Mouse (Mus musculus): ENCODE data around the gene Cyp26b1. TPM values are rescaled to one million over a fixed set of nuclear protein-coding genes. Genes with fewer than 3 reads are reported as not detected.

Gene Cyp26b1
- polyA plus RNA-seq, 1 experiment from 2014 or later = 3.1 TPM

DNA sequence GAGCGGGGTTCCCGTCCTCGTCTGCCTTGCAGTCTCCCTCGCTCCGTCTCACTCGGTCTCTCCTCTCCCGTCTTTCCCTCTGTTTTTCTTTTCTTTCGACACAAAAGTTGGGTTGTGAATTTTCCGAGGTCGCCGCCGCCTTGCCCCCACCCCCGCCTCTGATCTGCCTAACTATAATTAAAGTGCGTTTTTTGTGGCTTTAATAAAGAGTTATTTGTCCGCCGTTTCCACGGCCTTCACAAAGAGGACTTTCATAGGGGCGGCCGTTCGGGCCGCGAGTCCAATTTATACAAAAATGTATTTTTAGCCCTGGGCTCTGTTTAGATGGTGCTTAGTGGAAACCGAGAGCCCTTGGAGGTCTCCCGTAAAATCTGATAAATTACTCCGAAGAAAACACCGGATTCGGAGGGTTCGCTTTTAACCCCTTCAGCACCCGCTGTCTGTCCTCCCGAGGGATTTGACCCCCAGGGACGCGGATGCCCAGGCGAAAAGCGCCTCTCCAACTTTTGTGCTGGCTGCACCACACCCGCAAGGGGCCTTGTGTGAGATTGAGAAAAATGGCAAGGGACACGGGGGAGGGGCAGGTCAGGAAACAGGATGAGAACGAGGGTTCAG is 7.9 kb downstream of the Cyp26b1 start:
- Histone ChIP-seq H3K9ac (0 out of 2 replicates have a peak overlapping the region, but pooled peaks have one; percentile 21), H3K27ac (no peak overlapping the region), H3K4me1 (peaks cover 85% of the 10 kb centered on the region), H3K4me3 (peak overlapping the region; percentile 49), H3K9me3 (no peaks in the 10 kb centered on the region), H3K36me3 (no peaks in the 10 kb centered on the region), H3K4me2 (peak overlapping the region; percentile 97), H3K27me3 (peaks cover 98% of the 10 kb centered on the region)
- no peak for ATAC-seq (ENCODE audit: borderline replicate concordance, extremely low read depth, low FRiP score, low TSS enrichment)
- WGBS = under 1% methylated on average over 37 of the region's 37 CpGs

DNA sequence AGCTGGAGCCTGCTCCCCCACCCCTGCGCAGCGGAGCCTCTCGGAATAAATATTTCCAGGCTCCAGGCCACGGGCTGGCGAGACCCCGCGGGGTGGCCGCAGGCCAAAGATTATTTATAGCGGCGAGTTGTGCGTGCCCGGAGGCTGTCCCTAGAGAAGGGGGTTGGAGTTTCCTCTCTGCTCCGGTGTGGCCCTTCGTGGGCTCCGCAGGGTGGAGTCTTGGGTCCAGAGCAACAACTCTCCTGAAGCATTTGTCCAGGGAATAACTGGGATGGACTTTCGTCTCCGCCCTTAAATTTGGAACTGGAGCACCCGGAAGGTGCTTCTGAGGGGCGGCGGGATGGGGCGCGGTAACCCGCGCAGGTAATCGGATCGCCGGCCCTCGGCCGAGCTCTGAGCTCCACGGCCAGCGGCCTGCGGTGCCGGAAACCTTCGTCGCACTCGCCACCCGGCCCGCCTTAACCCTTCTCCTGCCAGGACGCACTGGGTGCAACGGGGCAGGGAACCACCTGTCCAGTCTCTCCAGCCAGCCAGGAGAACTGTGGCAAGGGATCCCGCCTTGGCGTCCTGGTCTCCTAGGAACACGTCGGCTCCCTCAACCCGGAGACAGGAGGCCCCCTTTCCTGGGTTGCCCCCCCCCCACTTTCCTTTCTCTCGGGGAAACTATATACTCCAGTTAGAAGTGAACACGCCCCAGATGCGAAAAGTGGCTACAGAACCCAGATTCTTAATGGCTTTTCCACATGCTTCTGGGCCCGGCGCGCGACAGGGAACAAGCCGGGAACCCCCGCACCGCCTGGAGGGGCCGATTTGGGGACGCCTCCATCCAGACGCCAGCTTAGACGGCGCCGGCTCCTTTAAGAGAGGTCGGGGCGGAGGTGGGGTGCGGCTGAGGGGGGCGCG is 8.7 kb downstream of the Cyp26b1 start:
- 0 out of 2 replicates have a peak overlapping the region, but pooled peaks have one; percentile 21 for H3K9ac ChIP-seq

DNA sequence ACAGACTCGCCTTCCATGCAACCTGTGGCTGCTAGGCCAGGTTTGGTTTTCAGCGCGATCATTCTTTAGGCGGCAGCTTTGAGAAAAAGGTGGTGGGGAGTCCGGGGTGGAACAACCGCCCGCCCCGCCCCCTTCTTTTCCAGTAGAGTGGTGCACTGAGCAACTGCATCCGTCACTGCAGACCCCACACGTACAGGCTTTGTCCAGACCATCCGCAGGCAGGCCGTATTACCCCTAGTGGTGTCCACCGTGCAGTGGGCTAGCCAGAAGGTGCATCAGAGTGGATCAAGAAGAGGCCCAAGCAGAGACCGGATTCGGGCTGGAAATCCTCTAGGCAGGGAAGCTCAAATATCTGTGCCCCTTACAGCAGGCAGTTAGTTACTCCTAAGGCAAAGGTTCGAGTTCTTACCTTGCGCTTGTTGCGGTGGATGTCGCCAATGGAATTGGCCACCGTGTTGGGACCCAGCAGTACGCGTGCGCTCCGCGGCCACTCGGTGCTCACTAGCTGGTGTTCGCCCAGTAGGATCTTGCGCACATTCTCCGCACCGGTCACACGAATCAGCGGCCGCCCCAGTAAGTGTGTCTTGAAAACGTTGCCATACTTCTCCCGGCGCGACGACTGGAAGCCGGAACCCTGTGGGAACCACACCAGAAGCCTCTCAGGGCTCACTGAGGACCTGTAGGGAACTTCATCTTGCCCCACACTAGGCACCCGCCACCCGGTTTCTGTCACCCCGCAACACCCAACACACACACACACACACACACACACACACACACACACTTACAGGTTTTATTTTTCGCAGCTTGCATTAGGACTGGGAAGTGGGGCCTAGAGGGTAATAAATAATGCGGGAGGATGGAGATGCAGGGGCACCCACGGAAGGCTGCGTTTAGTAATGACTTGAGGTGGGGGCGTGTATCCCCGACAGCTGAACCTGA is 9.6 kb downstream of the Cyp26b1 start:
- H3K4me3 ChIP-seq = peak overlapping the region; percentile 49
- no peaks in the 10 kb centered on the region for H3K36me3 ChIP-seq
- WGBS = 2% methylated on average over 48 of the region's 48 CpGs
- H3K9me3 ChIP-seq = no peaks in the 10 kb centered on the region
- peak overlapping the region; percentile 97 for H3K4me2 ChIP-seq
- peak overlapping the region; percentile 2; the same call in 1 of the 2 replicates for H3K27ac ChIP-seq
- peaks cover 97% of the 10 kb centered on the region for H3K27me3 ChIP-seq
- H3K9ac ChIP-seq = no peak overlapping the region
- peaks cover 71% of the 10 kb centered on the region for H3K4me1 ChIP-seq
- ATAC-seq (ENCODE audit: borderline replicate concordance, extremely low read depth, low FRiP score, low TSS enrichment) = peak; percentile 7; the same call in 1 of the 2 replicates

More for the DNA sequence above, 8.7 kb downstream of the Cyp26b1 start:
- Histone ChIP-seq H3K27ac (no peak overlapping the region), H3K36me3 (no peaks in the 10 kb centered on the region), H3K4me2 (peak overlapping the region; percentile 97), H3K9me3 (no peaks in the 10 kb centered on the region), H3K4me3 (peak overlapping the region; percentile 49), H3K4me1 (peaks cover 80% of the 10 kb centered on the region), H3K27me3 (peaks cover 100% of the 10 kb centered on the region)
- ATAC-seq (ENCODE audit: borderline replicate concordance, extremely low read depth, low FRiP score, low TSS enrichment) = peak; percentile 16; the same call in 1 of the 2 replicates
- under 1% methylated on average over 66 of the region's 66 CpGs for WGBS

DNA sequence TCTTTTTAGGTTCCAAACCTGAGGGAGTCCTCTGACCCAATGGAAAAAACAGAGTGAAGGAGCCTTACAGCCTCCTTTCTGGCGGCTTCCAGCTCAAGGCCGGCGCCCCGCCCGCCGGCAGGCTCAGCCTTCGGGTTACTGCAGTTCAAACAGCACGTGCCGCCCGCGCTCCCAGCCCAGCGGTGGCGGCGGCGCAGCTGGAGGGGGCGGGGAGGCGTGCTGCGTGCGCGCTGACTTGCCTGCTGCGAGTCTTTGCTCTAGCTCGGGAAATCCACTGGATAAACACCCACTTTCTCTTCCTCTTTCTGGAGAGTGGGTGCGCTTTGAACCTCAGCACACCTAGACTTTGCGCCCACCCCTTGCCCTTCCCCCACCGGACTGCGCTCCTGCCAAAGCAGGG is 10.3 kb downstream of the Cyp26b1 start:
- ATAC-seq (ENCODE audit: borderline replicate concordance, extremely low read depth, low FRiP score, low TSS enrichment) = peak; percentile 73; the same call in 1 of the 2 replicates
- H3K27ac ChIP-seq = peak overlapping the region; percentile 2; the same call in 1 of the 2 replicates
- H3K9ac ChIP-seq = no peak overlapping the region
- peaks cover 89% of the 10 kb centered on the region for H3K27me3 ChIP-seq
- peak overlapping the region; percentile 97 for H3K4me2 ChIP-seq
- H3K4me3 ChIP-seq = peak overlapping the region; percentile 49
- under 1% methylated on average over 26 of the region's 26 CpGs for WGBS
- H3K9me3 ChIP-seq = no peaks in the 10 kb centered on the region
- H3K36me3 ChIP-seq = no peaks in the 10 kb centered on the region
- peaks cover 67% of the 10 kb centered on the region for H3K4me1 ChIP-seq

DNA sequence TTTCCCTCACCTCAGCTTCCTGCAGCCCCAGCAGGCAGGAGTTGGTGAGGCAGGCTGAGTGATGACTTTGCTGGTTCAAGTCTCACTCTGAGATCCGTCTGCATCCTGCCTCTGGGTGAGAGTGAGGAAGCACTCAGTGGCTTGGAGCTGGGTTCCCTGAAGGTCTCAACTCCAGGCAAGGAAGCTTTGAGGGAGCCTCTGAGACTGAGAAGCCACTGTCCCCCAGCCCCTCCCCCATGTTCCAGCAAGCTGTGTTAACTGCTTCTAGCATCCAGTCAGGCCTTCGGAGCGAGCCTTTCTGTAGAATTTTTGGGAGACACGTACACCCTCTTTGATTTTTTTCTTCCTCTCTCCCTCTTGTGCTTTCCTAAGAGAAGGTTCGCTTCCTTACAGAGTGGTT is 10.9 kb downstream of the Cyp26b1 start:
- Histone ChIP-seq H3K36me3 (no peaks in the 10 kb centered on the region), H3K9me3 (no peaks in the 10 kb centered on the region), H3K9ac (no peak overlapping the region), H3K4me3 (no peak overlapping the region; the same call in 1 of the 2 replicates), H3K27ac (no peak overlapping the region), H3K4me2 (peak overlapping the region; percentile 97), H3K4me1 (peaks cover 62% of the 10 kb centered on the region), H3K27me3 (peaks cover 84% of the 10 kb centered on the region)
- ATAC-seq (ENCODE audit: borderline replicate concordance, extremely low read depth, low FRiP score, low TSS enrichment) = no peak
- 36% methylated on average over 5 of the region's 5 CpGs for WGBS

DNA sequence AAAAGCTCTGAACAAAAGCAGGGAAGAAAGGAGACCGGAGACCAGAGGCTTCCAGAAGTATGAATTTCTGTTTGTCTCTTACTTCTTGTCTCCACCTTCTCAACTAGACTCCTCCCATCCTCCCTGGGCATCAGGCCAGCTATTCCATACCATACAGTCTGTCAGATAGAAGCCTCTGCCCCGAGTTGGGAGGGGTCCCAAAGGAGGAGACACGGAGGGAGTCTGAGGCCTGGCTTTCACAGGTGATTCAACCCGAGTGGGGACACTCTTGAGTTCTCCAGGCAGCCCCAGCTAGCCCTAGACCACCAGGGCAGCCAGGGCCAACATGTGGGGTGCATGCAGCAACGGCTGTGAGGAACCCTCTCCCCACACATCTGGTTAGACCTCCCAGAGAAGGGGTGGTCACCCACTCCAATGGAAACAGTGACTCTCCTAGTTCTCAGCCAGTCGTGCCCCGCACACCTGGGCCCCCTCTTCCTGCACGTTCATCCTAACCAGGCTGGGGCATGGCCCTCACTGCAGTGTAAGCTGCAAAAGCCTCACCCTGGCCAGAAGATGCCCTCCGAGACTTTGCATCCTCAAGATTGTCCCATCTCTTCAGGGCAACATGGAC is 11.8 kb downstream of the Cyp26b1 start:
- H3K9ac ChIP-seq = no peak overlapping the region
- WGBS = 48% methylated on average over 9 of the region's 9 CpGs
- H3K4me1 ChIP-seq = peaks cover 53% of the 10 kb centered on the region
- no peak overlapping the region for H3K27ac ChIP-seq
- H3K4me3 ChIP-seq = no peak overlapping the region
- no peaks in the 10 kb centered on the region for H3K9me3 ChIP-seq
- H3K4me2 ChIP-seq = no peak overlapping the region
- no peak for ATAC-seq (ENCODE audit: borderline replicate concordance, extremely low read depth, low FRiP score, low TSS enrichment)
- no peaks in the 10 kb centered on the region for H3K36me3 ChIP-seq
- H3K27me3 ChIP-seq = peaks cover 75% of the 10 kb centered on the region

DNA sequence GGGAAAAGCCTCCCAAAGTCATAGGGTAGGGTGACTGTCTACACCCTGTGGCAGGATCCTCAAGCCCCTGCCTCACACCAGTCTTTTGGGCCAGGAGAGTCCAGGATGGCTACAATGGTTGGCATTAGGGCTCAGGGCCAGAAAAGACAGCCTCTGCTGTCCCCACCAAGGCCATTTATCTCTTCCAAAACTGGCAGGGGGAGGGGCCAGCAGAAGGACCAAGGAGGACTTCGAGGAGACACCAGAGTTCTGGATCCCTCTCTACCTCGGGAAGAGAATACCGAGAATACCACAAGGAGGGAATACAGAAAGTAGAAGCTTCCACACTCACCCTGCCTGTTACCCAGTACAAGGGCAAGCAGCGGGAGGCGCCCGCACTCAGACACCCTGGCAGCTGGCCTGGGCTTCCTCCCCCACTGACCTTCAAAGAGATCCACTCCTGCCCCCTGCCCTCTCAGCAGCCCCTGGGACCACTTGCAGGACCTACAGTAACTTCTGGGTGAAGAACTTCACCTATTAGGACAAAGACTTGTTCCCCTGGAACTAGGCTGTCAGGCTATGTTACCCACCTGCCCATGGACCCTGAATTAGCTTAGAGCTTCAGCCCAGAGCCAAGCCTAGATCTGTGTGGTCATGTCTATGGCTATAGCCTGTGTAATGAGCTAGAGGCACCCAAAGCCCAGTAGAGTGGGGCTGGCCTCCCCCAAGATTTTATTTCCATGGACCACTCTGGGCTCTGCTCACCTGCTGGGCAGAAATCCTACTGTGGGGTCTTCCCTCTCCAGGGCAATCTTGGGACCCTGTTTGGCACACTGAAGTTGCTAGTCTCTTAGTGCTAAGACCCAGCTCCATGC is 12.5 kb downstream of the Cyp26b1 start:
- peaks cover 68% of the 10 kb centered on the region for H3K27me3 ChIP-seq

DNA sequence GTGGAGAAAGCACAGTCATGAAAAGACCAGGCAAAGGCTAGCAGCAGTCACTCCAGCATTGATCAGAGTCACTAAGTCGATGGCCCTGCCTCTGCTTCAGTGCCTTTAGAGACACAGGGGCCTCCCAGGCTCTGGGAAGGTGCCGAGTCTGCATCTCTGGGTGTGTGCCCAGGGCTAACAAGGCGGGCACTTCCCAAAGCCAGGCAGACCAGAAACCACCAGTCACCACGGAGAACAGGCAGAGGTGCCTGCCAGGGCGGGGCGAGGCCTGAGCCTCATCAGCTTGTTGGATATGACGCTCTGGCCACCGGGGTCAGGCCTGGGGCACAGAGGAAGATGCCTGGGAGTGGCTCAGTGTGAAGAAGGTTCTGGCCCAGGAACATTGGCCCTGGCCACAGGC is 14.2 kb downstream of the Cyp26b1 start:
- Histone ChIP-seq H3K4me2 (no peak overlapping the region), H3K27me3 (peaks cover 63% of the 10 kb centered on the region), H3K27ac (no peak overlapping the region), H3K9ac (no peak overlapping the region), H3K4me3 (no peak overlapping the region), H3K4me1 (peaks cover 29% of the 10 kb centered on the region), H3K9me3 (no peaks in the 10 kb centered on the region), H3K36me3 (no peaks in the 10 kb centered on the region)
- no peak for ATAC-seq (ENCODE audit: borderline replicate concordance, extremely low read depth, low FRiP score, low TSS enrichment)
- WGBS = 72% methylated on average over 8 of the region's 8 CpGs

More for the DNA sequence above, 12.5 kb downstream of the Cyp26b1 start:
- H3K4me2 ChIP-seq = no peak overlapping the region
- no peaks in the 10 kb centered on the region for H3K36me3 ChIP-seq
- H3K9ac ChIP-seq = no peak overlapping the region
- H3K4me1 ChIP-seq = peaks cover 45% of the 10 kb centered on the region
- WGBS = 62% methylated on average over 6 of the region's 6 CpGs
- H3K27ac ChIP-seq = no peak overlapping the region
- no peak overlapping the region for H3K4me3 ChIP-seq
- no peaks in the 10 kb centered on the region for H3K9me3 ChIP-seq
- ATAC-seq (ENCODE audit: borderline replicate concordance, extremely low read depth, low FRiP score, low TSS enrichment) = no peak

DNA sequence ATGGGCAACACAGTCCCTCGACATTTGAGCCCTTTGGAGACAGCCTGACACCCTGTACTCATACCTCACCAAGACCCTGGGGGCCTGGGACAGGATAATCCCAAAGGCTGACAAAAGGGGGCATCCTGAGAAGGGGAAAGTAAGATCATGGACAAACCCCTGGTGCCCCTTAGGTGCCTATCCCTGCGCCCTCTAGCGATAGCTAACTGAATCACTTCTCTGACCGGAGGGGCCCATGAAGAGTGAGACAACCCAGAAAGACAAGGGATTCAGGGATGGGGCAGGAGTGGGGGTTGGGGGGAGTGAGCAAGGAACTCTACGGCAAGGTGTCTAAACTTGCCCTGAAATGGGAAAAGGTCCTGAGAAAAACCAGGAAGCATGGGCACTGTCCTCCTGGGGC is 14.8 kb downstream of the Cyp26b1 start:
- no peak overlapping the region for H3K4me3 ChIP-seq
- peaks cover 62% of the 10 kb centered on the region for H3K27me3 ChIP-seq
- H3K9ac ChIP-seq = no peak overlapping the region
- 15% methylated on average over 5 of the region's 5 CpGs for WGBS
- no peak overlapping the region for H3K4me2 ChIP-seq
- H3K9me3 ChIP-seq = no peaks in the 10 kb centered on the region
- H3K27ac ChIP-seq = no peak overlapping the region
- no peak for ATAC-seq (ENCODE audit: borderline replicate concordance, extremely low read depth, low FRiP score, low TSS enrichment)
- peaks cover 23% of the 10 kb centered on the region for H3K4me1 ChIP-seq
- H3K36me3 ChIP-seq = no peaks in the 10 kb centered on the region

DNA sequence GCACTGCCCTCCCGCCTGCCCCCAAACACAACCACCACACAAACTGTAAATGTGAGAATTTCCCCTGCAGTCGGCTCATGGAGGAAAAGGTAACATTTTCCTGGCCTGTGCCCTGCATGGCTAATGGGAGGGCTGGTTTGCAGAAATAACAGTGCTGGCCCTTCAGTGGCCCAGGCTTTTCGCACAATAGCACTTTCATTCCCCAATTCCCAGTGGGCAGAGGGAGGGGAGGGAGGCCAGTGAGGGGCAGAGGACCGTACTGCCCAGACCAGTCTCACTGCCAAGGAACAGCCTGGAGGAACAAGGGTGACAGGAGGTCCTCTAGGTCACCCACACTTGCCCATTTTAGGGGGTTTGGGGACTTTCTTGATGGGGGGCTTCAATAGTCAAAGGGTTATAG is 15.8 kb downstream of the Cyp26b1 start:
- Histone ChIP-seq H3K9ac (no peak overlapping the region), H3K27me3 (peaks cover 56% of the 10 kb centered on the region), H3K4me1 (peaks cover 12% of the 10 kb centered on the region), H3K4me3 (no peak overlapping the region), H3K36me3 (no peaks in the 10 kb centered on the region), H3K4me2 (no peak overlapping the region), H3K9me3 (no peaks in the 10 kb centered on the region), H3K27ac (no peak overlapping the region)
- ATAC-seq (ENCODE audit: borderline replicate concordance, extremely low read depth, low FRiP score, low TSS enrichment) = no peak
- 73% methylated on average over 4 of the region's 4 CpGs for WGBS

All from lung, embryonic 15.5 days (tissue).